16 mouse cellular contexts compared by ENCODE assay signal in the genomic region with DNA sequence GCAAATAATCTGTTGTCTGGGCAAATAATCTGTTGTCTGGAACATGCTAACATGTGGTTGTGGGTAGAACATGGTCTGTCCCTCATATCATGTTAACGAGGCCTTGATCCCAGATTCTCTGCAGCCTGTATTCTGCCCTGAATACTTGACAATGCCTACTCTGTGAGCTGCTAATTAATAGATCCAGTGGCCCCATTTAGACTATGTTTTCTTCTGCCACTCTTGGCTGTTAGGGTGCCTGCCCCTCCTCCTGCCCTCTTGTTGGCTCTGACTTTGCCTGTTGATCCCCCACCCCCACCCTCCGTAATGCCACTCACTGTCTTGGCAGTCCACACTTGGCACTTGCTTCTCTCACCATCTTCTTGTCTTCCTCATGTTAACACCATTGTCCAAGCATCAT. TPM values are rescaled to one million over a fixed set of nuclear protein-coding genes. Genes with fewer than 3 reads are reported as not detected.
DNase-seq lines count a peak whose midpoint lies in the region; ATAC-seq lines count a peak whose summit lies in the region.
"Had no signal": no experiment of that assay in that cellular context is flagged by ENCODE, and none has a peak within 500 bp of the region (broad histone marks: within the 10 kb centered on the region; RNA-seq: fewer than 3 reads in every experiment).

No protein-coding gene starts in this region.

- intact Hi-C loops in left cerebral cortex, postnatal 4 days (cut with DNase I) = no loop called here
- intact Hi-C loops in left cerebral cortex, postnatal 10 days (cut with DNase I) = no loop called here

- no peak for DNase-seq in hindbrain, embryonic 14.5 days (ENCODE audit: low spot score)
- DNase-seq in left cerebral cortex, postnatal 4 days = peak; percentile 23
- no peak for DNase-seq in left cerebral cortex, postnatal 10 days (ENCODE audit: extremely low spot score in 1 of 2, low spot score in 2 of 2)
- peak; percentile 60 for DNase-seq in Muller cell, postnatal 12 days (ENCODE audit: inconsistent ontology term)
- peak; percentile 23 for DNase-seq in forebrain, embryonic 14.5 days (ENCODE audit: low spot score)
- no peak for DNase-seq in cerebellum, adult 9-11 months
- DNase-seq: B cell, adult 2 months; cerebellum, adult 9-10 months; gastrocnemius, postnatal 14 days; layer of hippocampus, postnatal 36 days; lung, adult 2 months had no signal

- H3K27ac ChIP-seq in hindbrain, embryonic 14.5 days = no peak overlapping the region
- no peak overlapping the region for H3K27ac ChIP-seq in hindbrain, embryonic 12.5 days
- H3K27ac ChIP-seq in forebrain, embryonic 14.5 days (ENCODE audit: low read depth, low read length) = no peak overlapping the region
- H3K27ac ChIP-seq: limb, embryonic 10.5 days; liver, embryonic 12.5 days had no signal

- ATAC-seq in hindbrain, embryonic 14.5 days (ENCODE audit: low FRiP score) = peak; percentile 49; the same call in 1 of the 2 replicates
- ATAC-seq in hindbrain, embryonic 12.5 days (ENCODE audit: low FRiP score) = no peak
- ATAC-seq in forebrain, embryonic 14.5 days = peak; percentile 45; the same call in 1 of the 2 replicates
- no peak for ATAC-seq in megakaryocyte progenitor cell, adult 5-6 weeks (replicated peaks; ENCODE audit: poor library complexity)
- ATAC-seq: intestine, postnatal 0 days; liver, embryonic 12.5 days had no signal

- no peak overlapping the region for H3K4me3 ChIP-seq in hindbrain, embryonic 14.5 days (replicated peaks; ENCODE audit: low read length)
- no peak overlapping the region for H3K4me3 ChIP-seq in hindbrain, embryonic 12.5 days
- H3K4me3 ChIP-seq in forebrain, embryonic 14.5 days (ENCODE audit: low read depth, low read length) = no peak overlapping the region
- H3K4me3 ChIP-seq: limb, embryonic 10.5 days; liver, embryonic 12.5 days had no signal

- H3K36me3 ChIP-seq in hindbrain, embryonic 14.5 days (replicated peaks; ENCODE audit: control insufficient read depth, insufficient read depth) = no peaks in the 10 kb centered on the region
- no peaks in the 10 kb centered on the region for H3K36me3 ChIP-seq in hindbrain, embryonic 12.5 days
- no peaks in the 10 kb centered on the region for H3K36me3 ChIP-seq in forebrain, embryonic 14.5 days (ENCODE audit: control insufficient read depth, insufficient read depth, low read length)
- H3K36me3 ChIP-seq: limb, embryonic 10.5 days; liver, embryonic 12.5 days had no signal

- no peak overlapping the region for H3K4me2 ChIP-seq in hindbrain, embryonic 14.5 days (replicated peaks)
- H3K4me2 ChIP-seq in hindbrain, embryonic 12.5 days (replicated peaks) = no peak overlapping the region
- H3K4me2 ChIP-seq in forebrain, embryonic 14.5 days (ENCODE audit: low read length) = no peak overlapping the region
- H3K4me2 ChIP-seq: liver, embryonic 12.5 days had no signal

- no peaks in the 10 kb centered on the region for H3K27me3 ChIP-seq in hindbrain, embryonic 14.5 days (ENCODE audit: control insufficient read depth, insufficient read depth, low read length)
- no peaks in the 10 kb centered on the region for H3K27me3 ChIP-seq in hindbrain, embryonic 12.5 days
- no peaks in the 10 kb centered on the region for H3K27me3 ChIP-seq in forebrain, embryonic 14.5 days (replicated peaks; ENCODE audit: control insufficient read depth, insufficient read depth, low read length)
- H3K27me3 ChIP-seq: liver, embryonic 12.5 days had no signal

- WGBS in hindbrain, embryonic 14.5 days = 71% methylated on average over 2 of the region's 2 CpGs
- 88% methylated on average over 2 of the region's 2 CpGs for WGBS in hindbrain, embryonic 12.5 days
- WGBS in forebrain, embryonic 14.5 days = 17% methylated on average over 2 of the region's 2 CpGs

- H3K4me1 ChIP-seq in hindbrain, embryonic 14.5 days (replicated peaks; ENCODE audit: control insufficient read depth, insufficient read depth, low read length) = 0 out of 2 replicates have a peak, but pooled peaks cover 1% of the 10 kb centered on the region
- peaks cover 1% of the 10 kb centered on the region for H3K4me1 ChIP-seq in hindbrain, embryonic 12.5 days
- peaks cover 3% of the 10 kb centered on the region for H3K4me1 ChIP-seq in forebrain, embryonic 14.5 days (ENCODE audit: control insufficient read depth, insufficient read depth, low read length)

- H3K9ac ChIP-seq in hindbrain, embryonic 14.5 days = no peak overlapping the region
- H3K9ac ChIP-seq in hindbrain, embryonic 12.5 days = no peak overlapping the region
- H3K9ac ChIP-seq in forebrain, embryonic 14.5 days (ENCODE audit: low read length) = no peak overlapping the region
- H3K9ac ChIP-seq: liver, embryonic 12.5 days had no signal

- H3K9me3 ChIP-seq in hindbrain, embryonic 14.5 days (ENCODE audit: control insufficient read depth, low read length) = no peaks in the 10 kb centered on the region
- no peaks in the 10 kb centered on the region for H3K9me3 ChIP-seq in hindbrain, embryonic 12.5 days (replicated peaks)
- no peaks in the 10 kb centered on the region for H3K9me3 ChIP-seq in forebrain, embryonic 14.5 days (replicated peaks; ENCODE audit: control insufficient read depth, low read length)
- H3K9me3 ChIP-seq: limb, embryonic 10.5 days; liver, embryonic 12.5 days had no signal

RNA-seq across cellular contexts. Expression of a gene that starts 13.8 kb away (rescaled TPM):
- 27.9 and 30.2 TPM in 2 replicates for polyA plus RNA-seq in hindbrain, embryonic 14.5 days (2014; fragmentation: Nextera tagmentation; extraction: Ambion mirVana)
- polyA plus RNA-seq in hindbrain, embryonic 12.5 days (2016; fragmentation: Nextera tagmentation; extraction: Ambion mirVana) = 16.1 and 19.6 TPM in 2 replicates
- total RNA-seq in left cerebral cortex, postnatal 4 days (2021) = 10 to 100 TPM; 41.7 to 41.8 TPM
- 10 to 100 TPM; 46.3 to 49.6 TPM for total RNA-seq in left cerebral cortex, postnatal 10 days (2021)
- 10.2 and 14.6 TPM in 2 replicates for polyA plus RNA-seq in forebrain, embryonic 14.5 days (2014; fragmentation: Nextera tagmentation; extraction: Ambion mirVana)
- 0.20 and 0.32 TPM in 2 replicates for total RNA-seq in megakaryocyte progenitor cell, adult 5-6 weeks (2015)
- 2.3 and 2.7 TPM in 2 replicates for total RNA-seq in megakaryocyte progenitor cell, adult 5-6 weeks (2017)

Comparison
In these comparisons a context has a peak if more than half of its experiments do, and no peak if none do; other contexts are left out.
1. ATAC-seq: peak in hindbrain, embryonic 14.5 days (single experiment) and forebrain, embryonic 14.5 days (single experiment); none in hindbrain, embryonic 12.5 days (single experiment) and megakaryocyte progenitor cell, adult 5-6 weeks (single experiment).
2. DNase-seq: peak in left cerebral cortex, postnatal 4 days (single experiment), Muller cell, postnatal 12 days (single experiment) and forebrain, embryonic 14.5 days (single experiment); none in hindbrain, embryonic 14.5 days (single experiment), left cerebral cortex, postnatal 10 days (0 of 2) and cerebellum, adult 9-11 months (single experiment).
3. RNA of a gene that starts 13.8 kb away (total RNA-seq): 46.3 to 49.6 TPM in left cerebral cortex, postnatal 10 days and 41.7 to 41.8 TPM in left cerebral cortex, postnatal 4 days; 0.20 to 2.7 TPM in megakaryocyte progenitor cell, adult 5-6 weeks; every median in the first group is over 10 times any median in the second.